Mouse (Mus musculus): ENCODE results near the gene Bpifb3. TPM values are rescaled to one million over a fixed set of nuclear protein-coding genes. Genes with fewer than 3 reads are reported as not detected.

The Bpifb3 gene
- total RNA-seq, 4 experiments from 2014 or later, result not detected

Other genes with a start within 250 kb of the Bpifb3 start
- gene Dnmt3c, start 221.6 kb upstream of the Bpifb3 start, total RNA-seq (2022), result not detected
- gene Mapre1, start 177.0 kb upstream of the Bpifb3 start, total RNA-seq (2022), result 10 to 100 TPM; 49.5 to 57.0 (median 50.8) TPM
- not detected for gene Efcab8, start 138.3 kb upstream of the Bpifb3 start, total RNA-seq (2022)
- not detected for gene Sun5, start 47.1 kb upstream of the Bpifb3 start, total RNA-seq (2022)
- not detected for gene Bpifb2, start 43.2 kb upstream of the Bpifb3 start, total RNA-seq (2022)
- not detected for gene Bpifb6, start 17.8 kb upstream of the Bpifb3 start, total RNA-seq (2022)
- not detected for gene Bpifb4, start 20.0 kb downstream of the Bpifb3 start, total RNA-seq (2022)
- gene Bpifa6, start 56.7 kb downstream of the Bpifb3 start, total RNA-seq (2022), result not detected
- not detected for gene Bpifa2, start 90.0 kb downstream of the Bpifb3 start, total RNA-seq (2022)
- not detected for gene Bpifa3, start 212.1 kb downstream of the Bpifb3 start, total RNA-seq (2022)
- 10 to 100 TPM in 1 of 4 experiments, not detected in 3; 56.2 TPM for gene Bpifa1, start 224.7 kb downstream of the Bpifb3 start, total RNA-seq (2022)
- not detected for gene Bpifa5, start 244.4 kb downstream of the Bpifb3 start, total RNA-seq (2022)